Mouse (Mus musculus) limb, embryonic 13.5 days (tissue): ENCODE measurements at regions not wholly inside any gene's neighbourhood (a gene's known extent, or its start where the extent isn't known, plus 50 kb on each side); places are given as distances from the start of the nearest gene placed in this dataset.

Source experiments
- ATAC-seq: fragments of 200-750 bp; cut with Nextera tagmentation; 2 replicates; pipeline ENCODE4 v1.8.0; 2017; ENCODE audit warnings: low read depth, moderate number of reproducible peaks, moderate TSS enrichment; ENCODE audit not compliant: low FRiP score
- H3K27ac ChIP-seq: fragments of 300-500 bp; sonication (generic); 2 replicates; pipeline ENCODE4 v1.5.1; 2015; ENCODE audit warnings: inconsistent platforms, mild to moderate bottlenecking, moderate library complexity
- H3K27me3 ChIP-seq: fragments of 300-500 bp; sonication (generic); 2 replicates; pipeline ENCODE4 v1.6.1; 2015; ENCODE audit warnings: mild to moderate bottlenecking, inconsistent platforms
- H3K36me3 ChIP-seq: fragments of 300-500 bp; sonication (generic); 2 replicates; pipeline ENCODE4 v1.6.1; 2015; ENCODE audit warnings: inconsistent platforms, mild to moderate bottlenecking, moderate library complexity
- H3K4me1 ChIP-seq: fragments of 300-500 bp; sonication (generic); 2 replicates; pipeline ENCODE4 v1.6.1; 2015; ENCODE audit warnings: inconsistent platforms
- H3K4me2 ChIP-seq: fragments of 300-500 bp; sonication (generic); replicated peaks from 2 replicates; pipeline ENCODE4 v1.6.1; 2015; ENCODE audit warnings: inconsistent platforms, mild to moderate bottlenecking, moderate library complexity
- H3K4me3 ChIP-seq: fragments of 300-500 bp; sonication (generic); 2 replicates; pipeline ENCODE4 v1.5.1; 2015; ENCODE audit warnings: moderate library complexity, mild to moderate bottlenecking, inconsistent platforms
- H3K9ac ChIP-seq: fragments of 300-500 bp; sonication (generic); 2 replicates; pipeline ENCODE4 v1.6.1; 2015; ENCODE audit warnings: mild to moderate bottlenecking, inconsistent platforms
- H3K9me3 ChIP-seq: fragments of 300-500 bp; sonication (generic); 2 replicates; pipeline ENCODE4 v1.6.1; 2016; ENCODE audit warnings: inconsistent platforms
- WGBS: fragments of 180-500 bp; shearing (Covaris S2); methylation state at CpG from one replicate; pipeline ENCODE4 v1.1.7; 2015; 5-methylcytosine and 5-hydroxymethylcytosine counted together

DNA sequence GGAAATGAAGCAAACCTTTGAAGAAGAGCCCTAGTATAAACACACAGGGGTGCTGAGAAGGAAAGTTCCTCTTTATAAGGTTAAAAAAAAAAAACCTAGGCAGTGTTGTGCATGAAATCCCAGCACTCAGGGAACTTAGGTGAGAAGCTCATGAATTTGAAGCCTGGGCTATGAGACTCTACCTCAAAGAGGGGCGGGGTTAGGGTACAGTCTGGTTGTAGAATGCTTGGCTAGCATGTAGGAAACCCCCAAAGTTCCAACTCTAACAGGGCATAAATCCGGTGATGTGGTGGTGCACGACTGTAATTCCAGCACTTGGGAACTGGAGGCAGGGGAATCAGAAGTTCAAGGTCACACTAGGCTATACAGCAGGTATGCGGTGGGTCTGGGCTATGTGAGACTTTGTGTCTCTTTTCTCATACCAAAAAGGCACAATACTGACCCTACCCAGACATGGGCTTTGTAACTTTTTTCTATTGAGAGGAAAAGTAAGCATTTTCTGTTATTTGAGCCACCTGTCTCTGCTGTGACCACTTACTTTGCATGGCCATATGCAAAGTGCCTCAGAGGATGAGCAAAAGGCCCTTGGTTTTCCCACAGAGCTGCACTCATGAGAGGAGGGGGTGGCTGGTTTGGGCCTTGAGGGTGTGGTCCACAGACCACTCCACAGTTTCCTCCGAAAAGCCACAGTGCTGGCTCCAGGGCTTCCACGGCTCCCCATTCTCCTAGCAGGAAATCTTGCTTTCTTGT, 413.9 kb downstream of the Nucb2 start:
- no peaks in the 10 kb centered on the region for H3K36me3 ChIP-seq
- no peaks in the 10 kb centered on the region for H3K27me3 ChIP-seq
- no peaks in the 10 kb centered on the region for H3K9me3 ChIP-seq
- H3K9ac ChIP-seq = no peak overlapping the region
- no peak overlapping the region for H3K4me2 ChIP-seq
- no peaks in the 10 kb centered on the region for H3K4me1 ChIP-seq
- H3K27ac ChIP-seq = no peak overlapping the region
- no peak for ATAC-seq
- 83% methylated on average over 6 of the region's 6 CpGs for WGBS
- no peak overlapping the region for H3K4me3 ChIP-seq

- no peaks in the 10 kb centered on the region for H3K4me1 ChIP-seq
- 79% methylated on average over 2 of the region's 2 CpGs for WGBS
- H3K4me3 ChIP-seq = no peak overlapping the region
- H3K9me3 ChIP-seq = no peaks in the 10 kb centered on the region
- H3K4me2 ChIP-seq = no peak overlapping the region
- H3K27ac ChIP-seq = no peak overlapping the region
- no peaks in the 10 kb centered on the region for H3K36me3 ChIP-seq
- H3K9ac ChIP-seq = no peak overlapping the region
- ATAC-seq = no peak
- no peaks in the 10 kb centered on the region for H3K27me3 ChIP-seq
These were observed 434.3 kb upstream of the Xylt1 start for GRCm38 (mm10) chr7:116946448-116946847.

- Histone ChIP-seq H3K36me3 (no peaks in the 10 kb centered on the region), H3K4me1 (no peaks in the 10 kb centered on the region), H3K27me3 (no peaks in the 10 kb centered on the region), H3K9me3 (no peaks in the 10 kb centered on the region), H3K4me2 (no peak overlapping the region), H3K27ac (no peak overlapping the region), H3K9ac (no peak overlapping the region), H3K4me3 (no peak overlapping the region)
- ATAC-seq = no peak
- 71% methylated on average over 14 of the region's 14 CpGs for WGBS
These were observed 421.4 kb upstream of the Xylt1 start for GRCm38 (mm10) chr7:116959196-116959895.

DNA sequence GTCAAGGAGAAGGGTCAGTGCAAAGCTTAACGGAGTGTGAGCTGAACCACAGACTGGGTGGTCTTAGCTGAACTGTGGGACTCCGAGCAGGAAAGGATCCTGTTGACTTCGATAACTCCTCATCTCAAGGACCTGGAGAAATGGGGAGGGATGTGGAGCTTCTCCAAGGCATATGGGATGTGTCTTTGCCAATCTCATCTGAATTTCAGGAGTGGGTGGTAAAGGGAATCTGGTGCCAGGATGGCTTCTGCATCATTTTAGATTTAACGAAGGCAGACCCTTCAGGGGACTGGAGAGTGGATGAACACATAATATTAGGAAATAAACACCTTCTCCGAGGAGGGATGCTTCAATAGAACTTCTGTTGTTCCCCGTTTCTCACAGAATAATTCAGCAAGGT, 416.9 kb upstream of the Xylt1 start:
- no peak overlapping the region for H3K9ac ChIP-seq
- ATAC-seq = no peak
- H3K36me3 ChIP-seq = no peaks in the 10 kb centered on the region
- H3K27ac ChIP-seq = no peak overlapping the region
- H3K4me1 ChIP-seq = no peaks in the 10 kb centered on the region
- H3K4me2 ChIP-seq = no peak overlapping the region
- no peaks in the 10 kb centered on the region for H3K9me3 ChIP-seq
- no peaks in the 10 kb centered on the region for H3K27me3 ChIP-seq
- WGBS = 53% methylated on average over 6 of the region's 6 CpGs
- no peak overlapping the region for H3K4me3 ChIP-seq

- H3K27me3 ChIP-seq = no peaks in the 10 kb centered on the region
- no peak overlapping the region for H3K9ac ChIP-seq
- H3K4me1 ChIP-seq = no peaks in the 10 kb centered on the region
- H3K36me3 ChIP-seq = no peaks in the 10 kb centered on the region
- ATAC-seq = no peak
- no peak overlapping the region for H3K4me3 ChIP-seq
- H3K4me2 ChIP-seq = no peak overlapping the region
- no peaks in the 10 kb centered on the region for H3K9me3 ChIP-seq
- no peak overlapping the region for H3K27ac ChIP-seq
- WGBS = 57% methylated on average over 2 of the region's 2 CpGs
These were observed 389.4 kb upstream of the Xylt1 start for GRCm38 (mm10) chr7:116991351-116991750.

DNA sequence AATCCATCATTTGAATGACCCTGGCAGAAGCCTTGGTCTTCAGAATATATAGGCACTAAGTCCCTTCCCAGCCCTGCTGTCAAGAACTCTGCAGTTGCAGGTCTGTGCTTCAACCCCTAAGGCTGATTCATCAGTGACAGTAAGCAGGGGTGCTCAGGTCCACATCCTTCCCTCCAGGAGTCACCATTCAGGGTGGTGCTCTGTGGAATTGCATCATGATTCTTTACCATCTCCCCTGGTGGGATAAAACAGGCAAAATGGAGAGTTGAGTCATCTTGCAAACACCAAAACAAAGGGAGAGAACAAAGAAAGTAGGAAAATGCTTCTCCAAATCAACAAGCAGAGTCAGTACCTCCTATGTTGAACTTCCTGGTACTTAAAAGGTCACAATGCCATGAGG, 388.6 kb upstream of the Xylt1 start:
- H3K36me3 ChIP-seq = no peaks in the 10 kb centered on the region
- no peak for ATAC-seq
- H3K4me2 ChIP-seq = no peak overlapping the region
- H3K4me1 ChIP-seq = no peaks in the 10 kb centered on the region
- H3K4me3 ChIP-seq = no peak overlapping the region
- H3K9ac ChIP-seq = no peak overlapping the region
- no peak overlapping the region for H3K27ac ChIP-seq
- no peaks in the 10 kb centered on the region for H3K9me3 ChIP-seq
- H3K27me3 ChIP-seq = no peaks in the 10 kb centered on the region

- Histone ChIP-seq H3K4me3 (no peak overlapping the region), H3K9ac (no peak overlapping the region), H3K27me3 (no peaks in the 10 kb centered on the region), H3K4me1 (no peaks in the 10 kb centered on the region), H3K9me3 (no peaks in the 10 kb centered on the region), H3K4me2 (no peak overlapping the region), H3K36me3 (no peaks in the 10 kb centered on the region), H3K27ac (no peak overlapping the region)
- WGBS = 82% methylated on average over 3 of the region's 3 CpGs
- ATAC-seq = no peak
These were observed 385.0 kb upstream of the Xylt1 start for GRCm38 (mm10) chr7:116995770-116996169.

DNA sequence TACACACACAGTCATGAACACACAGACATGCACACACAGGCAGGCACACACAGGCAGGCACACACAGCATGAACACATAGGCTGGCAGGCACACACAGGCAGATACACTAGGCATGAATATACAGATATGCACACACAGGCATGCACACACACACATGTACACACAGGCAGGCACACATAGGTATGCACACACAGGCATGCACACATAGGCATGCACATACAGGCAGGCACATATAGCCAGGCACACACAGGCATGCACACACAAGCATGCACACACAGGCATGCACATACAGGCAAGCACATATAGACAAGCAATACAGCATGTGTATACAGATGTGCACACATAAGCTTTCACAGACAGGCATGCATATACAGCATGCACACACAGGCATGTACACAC, 377.6 kb upstream of the Xylt1 start:
- no peak overlapping the region for H3K27ac ChIP-seq
- H3K4me3 ChIP-seq = no peak overlapping the region
- no peaks in the 10 kb centered on the region for H3K27me3 ChIP-seq
- H3K4me1 ChIP-seq = no peaks in the 10 kb centered on the region
- no peak for ATAC-seq
- H3K4me2 ChIP-seq = no peak overlapping the region
- H3K9me3 ChIP-seq = no peaks in the 10 kb centered on the region
- H3K9ac ChIP-seq = no peak overlapping the region
- H3K36me3 ChIP-seq = no peaks in the 10 kb centered on the region

GRCm38 (mm10) chr7:117018349-117018748, 362.4 kb upstream of the Xylt1 start:
- no peak overlapping the region for H3K4me3 ChIP-seq
- H3K4me1 ChIP-seq = no peaks in the 10 kb centered on the region
- no peak overlapping the region for H3K9ac ChIP-seq
- no peaks in the 10 kb centered on the region for H3K27me3 ChIP-seq
- no peaks in the 10 kb centered on the region for H3K9me3 ChIP-seq
- H3K4me2 ChIP-seq = no peak overlapping the region
- H3K27ac ChIP-seq = no peak overlapping the region
- no peak for ATAC-seq
- no peaks in the 10 kb centered on the region for H3K36me3 ChIP-seq
- WGBS = 93% methylated on average over 1 of the region's 1 CpGs

DNA sequence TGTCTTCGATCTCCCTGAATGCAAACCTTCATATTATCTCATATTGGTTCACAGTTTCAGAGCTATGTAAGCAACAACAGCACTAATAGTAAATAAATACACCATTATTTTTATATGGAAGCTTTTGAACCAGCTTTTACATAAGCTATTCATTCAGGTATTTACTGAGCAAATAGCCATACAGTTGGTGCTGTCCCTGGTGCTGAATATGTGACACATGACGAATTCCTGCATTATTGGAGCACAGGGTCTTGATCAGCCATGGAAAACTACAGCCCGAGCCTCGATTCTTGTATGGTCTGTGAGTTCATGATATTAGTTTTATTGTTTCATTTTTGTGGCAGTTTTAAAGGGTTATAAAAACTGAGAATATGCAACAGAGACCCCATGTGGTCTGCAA, 359.1 kb upstream of the Xylt1 start:
- 59% methylated on average over 4 of the region's 4 CpGs for WGBS
- Histone ChIP-seq H3K9me3 (no peaks in the 10 kb centered on the region), H3K4me1 (no peaks in the 10 kb centered on the region), H3K27me3 (no peaks in the 10 kb centered on the region), H3K4me2 (no peak overlapping the region), H3K36me3 (no peaks in the 10 kb centered on the region), H3K4me3 (no peak overlapping the region), H3K9ac (no peak overlapping the region), H3K27ac (no peak overlapping the region)
- ATAC-seq = no peak

DNA sequence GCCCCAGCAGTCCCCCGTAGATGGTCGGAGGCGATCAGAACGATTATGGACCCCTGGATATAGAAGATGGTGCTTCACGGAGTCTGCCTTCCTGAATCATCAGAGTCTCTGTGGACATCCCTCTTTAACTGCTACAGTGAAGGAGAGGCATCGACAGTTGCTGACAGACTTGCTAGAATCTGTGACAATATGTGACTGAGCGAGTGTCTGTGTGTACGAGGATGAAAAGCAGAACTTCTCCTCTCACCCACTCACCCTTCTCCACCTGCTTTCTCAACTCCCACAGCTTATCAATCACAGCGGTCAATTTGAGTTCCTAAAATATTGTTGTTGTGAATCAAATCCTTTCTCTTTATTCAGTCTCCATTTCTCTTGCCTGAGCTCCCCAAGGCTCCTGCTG, 335.9 kb upstream of the Xylt1 start:
- H3K9me3 ChIP-seq = no peaks in the 10 kb centered on the region
- no peak overlapping the region for H3K4me2 ChIP-seq
- no peak overlapping the region for H3K27ac ChIP-seq
- no peak for ATAC-seq
- H3K27me3 ChIP-seq = no peaks in the 10 kb centered on the region
- H3K36me3 ChIP-seq = no peaks in the 10 kb centered on the region
- H3K4me1 ChIP-seq = no peaks in the 10 kb centered on the region
- 84% methylated on average over 9 of the region's 9 CpGs for whole genome bisulfite sequencing
- no peak overlapping the region for H3K9ac ChIP-seq
- H3K4me3 ChIP-seq = no peak overlapping the region

GRCm38 (mm10) chr7:117049249-117049648, 331.5 kb upstream of the Xylt1 start:
- no peak overlapping the region for H3K9ac ChIP-seq
- no peaks in the 10 kb centered on the region for H3K27me3 ChIP-seq
- ATAC-seq = no peak
- H3K4me2 ChIP-seq = no peak overlapping the region
- H3K27ac ChIP-seq = no peak overlapping the region
- H3K36me3 ChIP-seq = no peaks in the 10 kb centered on the region
- H3K9me3 ChIP-seq = no peaks in the 10 kb centered on the region
- H3K4me1 ChIP-seq = no peaks in the 10 kb centered on the region
- H3K4me3 ChIP-seq = no peak overlapping the region

GRCm38 (mm10) chr7:117065771-117066170, 315.0 kb upstream of the Xylt1 start:
- Histone ChIP-seq H3K27ac (no peak overlapping the region), H3K4me3 (no peak overlapping the region), H3K27me3 (no peaks in the 10 kb centered on the region), H3K4me1 (no peaks in the 10 kb centered on the region), H3K36me3 (no peaks in the 10 kb centered on the region), H3K4me2 (no peak overlapping the region), H3K9ac (no peak overlapping the region), H3K9me3 (no peaks in the 10 kb centered on the region)
- WGBS = 56% methylated on average over 2 of the region's 2 CpGs
- ATAC-seq = no peak
